Mouse (Mus musculus) C2C12 (cell line): ENCODE measurements around the gene Rabac1.

Experiments used
- CEBPB ChIP-seq: IDR thresholded peaks from one replicate; pipeline ENCODE4 v1.6.1; 2011; ENCODE audit warnings: low read depth, mild to moderate bottlenecking, control low read depth, moderate library complexity
- CTCF ChIP-seq: IDR thresholded peaks from one replicate; pipeline ENCODE4 v1.5.1; 2011; ENCODE audit not compliant: control insufficient read depth, insufficient read depth, insufficient read length
- MAX ChIP-seq: IDR thresholded peaks from one replicate; pipeline ENCODE4 v1.6.1; 2011; ENCODE audit warnings: mild to moderate bottlenecking, control low read depth
- USF1 ChIP-seq: IDR thresholded peaks from one replicate; pipeline ENCODE4 v1.6.1; 2011; ENCODE audit warnings: low read depth, mild to moderate bottlenecking, control low read depth, moderate library complexity

DNA sequence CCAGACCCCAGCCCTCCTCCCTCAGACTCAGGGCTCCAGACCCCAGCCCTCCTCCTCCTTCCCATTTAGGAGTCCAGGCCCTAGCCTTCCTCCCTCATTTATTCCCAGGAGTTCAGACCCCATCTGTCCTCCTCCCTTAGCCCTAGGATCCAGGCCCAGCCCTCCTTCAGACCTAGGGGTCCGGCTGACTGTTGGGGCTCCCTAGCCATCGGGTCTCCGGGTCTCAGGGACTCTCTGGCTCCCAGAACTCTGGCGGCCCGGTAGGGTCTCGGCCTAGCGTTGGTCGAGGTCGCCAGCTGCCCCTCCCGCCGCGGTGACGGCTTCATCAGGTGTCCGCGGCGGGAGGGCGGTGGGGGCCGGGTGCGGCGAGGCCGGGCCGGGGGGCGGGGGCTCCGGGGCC is 18.6 kb downstream of the Rabac1 start:
- TF ChIP-seq CTCF (no peak), USF1 (no peak), MAX (no peak), CEBPB (no peak)
